In genomic region chr13:62760432-62761415, GRCm38 (mm10) we compare ENCODE assay signal across 8 mouse cellular contexts. TPM values are rescaled to one million over a fixed set of nuclear protein-coding genes. Genes with fewer than 3 reads are reported as not detected.
DNase-seq lines count a peak whose midpoint lies in the region; ATAC-seq lines count a peak whose summit lies in the region.
"Not testable (repeated sequence)": the region's sequence is repeated elsewhere in the genome, so short reads cannot be mapped to it uniquely, and the experiment has no call there.

TSS of gene Platr25 (minus strand) at chr13:62760709.

- H3K27ac ChIP-seq in intestine, embryonic 15.5 days = not testable (repeated sequence)

- H3K9ac ChIP-seq in intestine, embryonic 15.5 days = peak within 1 kb of the TSS; percentile 58

- peak; percentile 99 for ATAC-seq in intestine, embryonic 15.5 days

- H3K4me3 ChIP-seq in intestine, embryonic 15.5 days (replicated peaks) = peak within 1 kb of the TSS; percentile 49
- peak within 1 kb of the TSS; percentile 91 for H3K4me3 ChIP-seq in megakaryocyte, embryonic 14.5 days (replicated peaks)

- 9% methylated on average over 20 of the region's 20 CpGs for WGBS in intestine, embryonic 15.5 days

- not testable (repeated sequence) for H3K9me3 ChIP-seq in intestine, embryonic 15.5 days; megakaryocyte, embryonic 14.5 days

- DNase-seq in adrenal gland, adult 8-10 months = peak; percentile 42
- peak; percentile 80 for DNase-seq in embryo, embryonic 9.5 days (ENCODE audit: extremely low spot score)
- DNase-seq in gastrocnemius, postnatal 36 days = peak; percentile 9 to 37
- peak; percentile 13 to 50 for DNase-seq in left cerebral cortex, postnatal 10 days (ENCODE audit: extremely low spot score in 1 of 2, low spot score in 2 of 2)
- DNase-seq in right cerebral cortex, postnatal 10 days (ENCODE audit: low spot score in 2 of 2) = peak; percentile 57 to 67
- peak; percentile 36 for DNase-seq in urinary bladder, postnatal 25 days (ENCODE audit: low spot score)

- peak within 1 kb of the TSS; percentile 63 for H3K4me2 ChIP-seq in intestine, embryonic 15.5 days (replicated peaks)

- intact Hi-C loops in gastrocnemius, postnatal 36 days (cut with DNase I) = not testable (repeated sequence)
- intact Hi-C loops in left cerebral cortex, postnatal 10 days (cut with DNase I) = loop anchor here (2.0 to 10.0 kb wide), 2 partner anchors 94 to 574 kb away; no protein-coding TSS in a partner anchor

- H3K27me3 ChIP-seq in intestine, embryonic 15.5 days (replicated peaks); megakaryocyte, embryonic 14.5 days (replicated peaks): not testable (repeated sequence)

- not testable (repeated sequence) for H3K4me1 ChIP-seq in intestine, embryonic 15.5 days (replicated peaks)
- peaks cover 11% of the 10 kb centered on the region for H3K4me1 ChIP-seq in megakaryocyte, embryonic 14.5 days

- not testable (repeated sequence) for H3K36me3 ChIP-seq in intestine, embryonic 15.5 days; megakaryocyte, embryonic 14.5 days (replicated peaks; ENCODE audit: low read length)

RNA-seq across cellular contexts. Expression of gene Platr25, which starts in this region (rescaled TPM):
- 10 to 100 TPM in 1 of 4 experiments, 1 to 10 TPM in 3; 4.4 to 10.4 (median 7.1) TPM for total RNA-seq in adrenal gland, adult 8-10 months (2022)
- 1 to 10 TPM; 1.7 to 1.8 TPM for total RNA-seq in gastrocnemius, postnatal 36 days (2021)
- polyA plus RNA-seq in intestine, embryonic 15.5 days (2015; fragmentation: Nextera tagmentation; extraction: Ambion mirVana) = 20.3 and 22.0 TPM in 2 replicates
- total RNA-seq in left cerebral cortex, postnatal 10 days (2021) = 10 to 100 TPM in 1 of 2 experiments, 1 to 10 TPM in 1; 9.9 to 10.0 TPM
- polyA plus RNA-seq in megakaryocyte, embryonic 14.5 days (2012; ENCODE audit: insufficient read depth, low replicate concordance) = not detected in 2 replicates

Comparison
In these comparisons a context has a peak if more than half of its experiments do, and no peak if none do; other contexts are left out.
1. DNase-seq: peak in every context shown above with its lines; median percentile 80 in embryo, embryonic 9.5 days; 62 in right cerebral cortex, postnatal 10 days; 42 in adrenal gland, adult 8-10 months; 36 in urinary bladder, postnatal 25 days; 32 in left cerebral cortex, postnatal 10 days; 23 in gastrocnemius, postnatal 36 days.